Mouse (Mus musculus) cerebellum, adult 2 months (tissue): ENCODE measurements at regions not wholly inside any gene's neighbourhood (a gene's known extent, or its start where the extent isn't known, plus 50 kb on each side); places are given as distances from the start of the nearest gene placed in this dataset.

Experiments used
- CTCF ChIP-seq: fragments of 200-500 bp; IDR thresholded peaks from 2 replicates; pipeline ENCODE4 v1.5.1; 2011; ENCODE audit warnings: low read depth, mild to moderate bottlenecking, control low read depth, low read length, moderate library complexity, borderline replicate concordance; ENCODE audit not compliant: insufficient read depth
- POLR2A ChIP-seq: fragments of 200-500 bp; IDR thresholded peaks from 2 replicates; pipeline ENCODE4 v1.6.1; 2011; ENCODE audit warnings: low read length, control low read depth, borderline replicate concordance; ENCODE audit not compliant: insufficient read depth

DNA sequence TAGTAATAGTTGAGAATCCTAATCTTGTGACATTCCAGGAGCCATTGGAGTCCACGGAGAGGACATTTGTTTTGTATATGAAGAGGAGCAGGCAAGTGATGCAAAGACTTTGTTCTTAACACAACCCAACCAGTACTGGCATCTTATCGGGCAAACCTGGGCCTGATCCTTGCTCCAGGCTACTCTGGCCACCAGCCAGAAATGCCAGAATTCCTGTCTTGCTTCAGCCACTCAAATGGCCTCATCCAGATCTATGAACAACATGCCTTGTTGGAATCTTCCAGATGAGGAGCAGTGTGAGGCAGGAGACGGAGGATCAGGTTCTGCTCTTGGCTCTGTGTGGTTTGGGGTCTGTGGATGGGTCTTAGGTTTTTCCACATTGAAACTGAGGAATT, 233.1 kb downstream of the Enc1 start:
- TF ChIP-seq POLR2A: no peak
- no peak for TF ChIP-seq CTCF
